Mouse (Mus musculus): ENCODE data around the gene Ptbp2. TPM values are rescaled to one million over a fixed set of nuclear protein-coding genes. Genes with fewer than 3 reads are reported as not detected.

The Ptbp2 gene
- 112 TPM for polyA plus RNA-seq (2014; fragmentation: Illumina TruSeq; extraction: RNeasy Lipid Tissue Mini Kit (QIAGEN cat#74804))

GRCm38 (mm10) chr3:119784366-119784765 lies at the start of gene Ptbp2:
Ptbp2 (minus strand) TSS chr3:119784466.

Data from ovary, adult 10 weeks (tissue).